8 mouse cellular contexts compared by ENCODE assay signal in the genomic region with DNA sequence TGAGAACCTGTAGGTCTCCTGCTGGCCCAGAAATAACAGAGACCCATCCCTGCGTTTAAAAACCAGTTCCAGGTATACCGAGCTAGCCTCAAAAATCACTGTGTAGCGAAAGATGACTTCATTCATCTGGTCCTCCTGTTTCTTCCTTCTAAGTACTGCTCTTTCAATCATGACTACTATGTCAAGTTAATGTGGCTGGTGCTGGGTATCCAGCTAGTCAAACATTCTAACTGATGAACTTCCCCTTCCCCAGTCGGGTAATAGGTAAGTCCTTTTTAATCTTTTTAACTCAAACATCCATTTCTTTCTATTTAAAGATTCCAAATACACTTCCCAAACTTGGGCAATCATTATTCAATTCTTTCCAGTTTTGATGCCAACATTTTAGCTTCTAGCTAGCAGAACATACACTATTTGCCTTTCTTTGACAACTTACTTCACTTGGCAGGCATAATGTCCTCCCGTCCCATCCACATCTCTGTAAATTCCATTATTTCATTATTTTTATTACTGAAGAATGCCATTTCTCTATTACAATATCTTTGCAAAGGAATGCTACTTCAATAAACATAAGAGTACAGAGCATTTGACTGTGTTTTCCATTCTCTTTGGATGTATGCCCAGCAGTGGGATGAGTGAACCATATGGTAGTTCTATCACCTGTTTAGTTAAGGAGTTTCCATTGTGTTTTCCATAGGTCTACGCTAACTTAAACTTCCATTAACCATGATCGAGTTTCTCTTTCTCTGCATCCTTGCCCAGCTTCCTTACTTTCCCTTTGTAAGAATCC. TPM values are rescaled to one million over a fixed set of nuclear protein-coding genes. Genes with fewer than 3 reads are reported as not detected.
DNase-seq lines count a peak whose midpoint lies in the region; ATAC-seq and TF ChIP-seq lines count a peak whose summit lies in the region.

No protein-coding gene starts in this region.

- H3K4me1 ChIP-seq in heart, postnatal 0 days (ENCODE audit: control insufficient read depth, insufficient read depth) = no peaks in the 10 kb centered on the region; the same call in 1 of the 2 replicates
- H3K4me1 ChIP-seq in hindbrain, embryonic 13.5 days (replicated peaks) = peaks cover 9% of the 10 kb centered on the region; the same call in 1 of the 2 replicates
- no peaks in the 10 kb centered on the region for H3K4me1 ChIP-seq in midbrain, embryonic 14.5 days (ENCODE audit: control insufficient read depth, insufficient read depth, low read length)

- ATAC-seq in heart, postnatal 0 days (ENCODE audit: insufficient read depth, low read depth) = no peak
- ATAC-seq in hindbrain, embryonic 13.5 days (ENCODE audit: low FRiP score) = peak; percentile 25
- 0 out of 2 replicates have a peak, but pooled peaks have one; percentile 0 for ATAC-seq in midbrain, embryonic 14.5 days (ENCODE audit: low FRiP score, low TSS enrichment)

- intact Hi-C loops in heart, postnatal 10 days (cut with DNase I) = loop anchor here (5.0 to 10.0 kb wide), 3 partner anchors 120 to 392 kb away; no protein-coding TSS in a partner anchor

- TF ChIP-seq CTCF in heart, postnatal 0 days (IDR thresholded peaks at IDR 0.05; ENCODE audit: low read depth) = no peak
- no peak for TF ChIP-seq CTCF in brain, embryonic 14.5 days (IDR thresholded peaks at IDR 0.05; ENCODE audit: borderline replicate concordance, extremely low read depth, insufficient read depth, insufficient read length)

- H3K27ac ChIP-seq in heart, postnatal 0 days (ENCODE audit: low read depth) = no peak overlapping the region
- peak overlapping the region; percentile 97 for H3K27ac ChIP-seq in hindbrain, embryonic 13.5 days
- H3K27ac ChIP-seq in midbrain, embryonic 14.5 days (replicated peaks; ENCODE audit: low read depth, low read length) = peak overlapping the region; percentile 97

- TF ChIP-seq EP300 in heart, postnatal 0 days (IDR thresholded peaks at IDR 0.05; ENCODE audit: low read depth) = no peak

- DNase-seq in heart, postnatal 0 days (ENCODE audit: low spot score) = no peak
- no peak for DNase-seq in heart, postnatal 10 days
- peak; percentile 11 for DNase-seq in brain, embryonic 14.5 days (ENCODE audit: low read depth)
- DNase-seq in midbrain, embryonic 14.5 days = no peak
- no peak for DNase-seq in urinary bladder, postnatal 36 days (ENCODE audit: low spot score in 2 of 2)
- DNase-seq in spleen, postnatal 4 days (ENCODE audit: low spot score in 2 of 2) = no peak
- DNase-seq in gastrocnemius, postnatal 4 days (ENCODE audit: low spot score in 2 of 2) = no peak

- H3K4me2 ChIP-seq in heart, postnatal 0 days (ENCODE audit: low read depth, low read length) = peak overlapping the region; percentile 70
- H3K4me2 ChIP-seq in hindbrain, embryonic 13.5 days = peak overlapping the region; percentile 64
- H3K4me2 ChIP-seq in midbrain, embryonic 14.5 days (ENCODE audit: low read length) = peak overlapping the region; percentile 62

- H3K27me3 ChIP-seq in heart, postnatal 0 days (ENCODE audit: control insufficient read depth, insufficient read depth, low read length) = no peaks in the 10 kb centered on the region
- no peaks in the 10 kb centered on the region for H3K27me3 ChIP-seq in hindbrain, embryonic 13.5 days
- no peaks in the 10 kb centered on the region for H3K27me3 ChIP-seq in midbrain, embryonic 14.5 days (ENCODE audit: control insufficient read depth, insufficient read depth, low read length)

- H3K9me3 ChIP-seq in heart, postnatal 0 days (replicated peaks; ENCODE audit: control insufficient read depth, low read length) = no peaks in the 10 kb centered on the region
- no peaks in the 10 kb centered on the region; the same call in 1 of the 2 replicates for H3K9me3 ChIP-seq in hindbrain, embryonic 13.5 days
- H3K9me3 ChIP-seq in midbrain, embryonic 14.5 days (ENCODE audit: control insufficient read depth, low read length) = no peaks in the 10 kb centered on the region

- TF ChIP-seq POLR2A in brain, embryonic 14.5 days (IDR thresholded peaks at IDR 0.05; ENCODE audit: borderline replicate concordance, extremely low read depth, insufficient read depth, insufficient read length, poor library complexity, severe bottlenecking) = no peak

- WGBS in heart, postnatal 0 days = 75% methylated on average over 7 of the region's 7 CpGs
- WGBS in hindbrain, embryonic 13.5 days = 86% methylated on average over 7 of the region's 7 CpGs
- WGBS in midbrain, embryonic 14.5 days = 85% methylated on average over 7 of the region's 7 CpGs

- peak overlapping the region; percentile 76 for H3K9ac ChIP-seq in heart, postnatal 0 days (replicated peaks; ENCODE audit: low read depth, low read length)
- H3K9ac ChIP-seq in hindbrain, embryonic 13.5 days = peak overlapping the region; percentile 71
- peak overlapping the region; percentile 87 for H3K9ac ChIP-seq in midbrain, embryonic 14.5 days (replicated peaks; ENCODE audit: low read length)

- peak overlapping the region; percentile 73 for H3K4me3 ChIP-seq in heart, postnatal 0 days (ENCODE audit: low read depth, low read length)
- peak overlapping the region; percentile 56 for H3K4me3 ChIP-seq in hindbrain, embryonic 13.5 days
- H3K4me3 ChIP-seq in midbrain, embryonic 14.5 days (replicated peaks; ENCODE audit: low read depth, low read length) = peak overlapping the region; percentile 60

- H3K36me3 ChIP-seq in heart, postnatal 0 days (replicated peaks; ENCODE audit: control insufficient read depth, insufficient read depth, low read length) = no peaks in the 10 kb centered on the region
- no peaks in the 10 kb centered on the region for H3K36me3 ChIP-seq in hindbrain, embryonic 13.5 days
- no peaks in the 10 kb centered on the region for H3K36me3 ChIP-seq in midbrain, embryonic 14.5 days (ENCODE audit: control insufficient read depth, insufficient read depth, low read length)

RNA-seq across cellular contexts. Expression of gene Tpk1, which starts 0.7 kb away (rescaled TPM):
- 2.8 and 3.0 TPM in 2 replicates for total RNA-seq in heart, postnatal 0 days (2014; rRNA removed; ENCODE audit: low replicate concordance)
- polyA plus RNA-seq in heart, postnatal 0 days (2015; fragmentation: Nextera tagmentation; extraction: Ambion mirVana) = 6.3 and 6.6 TPM in 2 replicates
- 1 to 10 TPM; 4.8 to 5.4 TPM for total RNA-seq in heart, postnatal 10 days (2021)
- 3.4 and 4.0 TPM in 2 replicates for polyA plus RNA-seq in brain, embryonic 14.5 days (2012; rRNA removed)
- polyA plus RNA-seq in hindbrain, embryonic 13.5 days (2015; fragmentation: Nextera tagmentation; extraction: Ambion mirVana) = 5.3 and 5.9 TPM in 2 replicates
- polyA plus RNA-seq in midbrain, embryonic 14.5 days (2014; fragmentation: Nextera tagmentation; extraction: Ambion mirVana) = 4.0 and 6.9 TPM in 2 replicates
- 1 to 10 TPM; 4.2 to 5.3 TPM for total RNA-seq in gastrocnemius, postnatal 4 days (2021)
